Mouse (Mus musculus): ENCODE results near the gene Ccr9.

Ccr9 gene

GRCm38 (mm10) chr9:123806267-123806666 lies 128.0 kb downstream of the Ccr9 start, which contains the start of gene Cxcr6:
Gene Cxcr6 (plus strand): TSS chr9:123806475.
- no peak for DNase-seq

- DNase-seq: no peak
Measured at GRCm38 (mm10) chr9:123808583-123808982, 130.3 kb downstream of the Ccr9 start.

GRCm38 (mm10) chr9:123811831-123812230 lies 133.6 kb downstream of the Ccr9 start:
- no peak for DNase-seq

GRCm38 (mm10) chr9:123814326-123814725 lies 136.1 kb downstream of the Ccr9 start:
- no peak for DNase-seq

GRCm38 (mm10) chr9:123814821-123815220 lies 136.6 kb downstream of the Ccr9 start:
- no peak for DNase-seq

GRCm38 (mm10) chr9:123815444-123815843 lies 137.2 kb downstream of the Ccr9 start:
- no peak for DNase-seq

- DNase-seq: no peak
Measured at GRCm38 (mm10) chr9:123815996-123816395, 137.8 kb downstream of the Ccr9 start.

GRCm38 (mm10) chr9:123818601-123819000 lies 140.4 kb downstream of the Ccr9 start:
- no peak for DNase-seq

- no peak for DNase-seq
Measured at GRCm38 (mm10) chr9:123826631-123827030, 148.4 kb downstream of the Ccr9 start.

- DNase-seq: no peak
Measured at GRCm38 (mm10) chr9:123828916-123829315, 150.7 kb downstream of the Ccr9 start.

All from kidney, postnatal 4 days (tissue).